Comparison of ENCODE assay signal across 10 mouse cellular contexts in genomic region chr16:55807505-55807932, GRCm38 (mm10). TPM values are rescaled to one million over a fixed set of nuclear protein-coding genes. Genes with fewer than 3 reads are reported as not detected.
DNase-seq lines count a peak whose midpoint lies in the region; ATAC-seq lines count a peak whose summit lies in the region.
"Had no signal": no experiment of that assay in that cellular context is flagged by ENCODE, and none has a peak within 500 bp of the region (broad histone marks: within the 10 kb centered on the region; RNA-seq: fewer than 3 reads in every experiment).

No protein-coding gene starts in this region.

- H3K4me3 ChIP-seq in intestine, embryonic 14.5 days (ENCODE audit: low read depth, low read length) = no peak overlapping the region
- no peak overlapping the region for H3K4me3 ChIP-seq in intestine, embryonic 15.5 days (replicated peaks)
- H3K4me3 ChIP-seq in embryonic facial prominence, embryonic 15.5 days (replicated peaks) = no peak overlapping the region
- H3K4me3 ChIP-seq in kidney, embryonic 16.5 days (ENCODE audit: low read length) = no peak overlapping the region
- H3K4me3 ChIP-seq: neural tube, embryonic 13.5 days had no signal

- peaks cover 22% of the 10 kb centered on the region for H3K36me3 ChIP-seq in intestine, embryonic 14.5 days (ENCODE audit: control insufficient read depth, insufficient read depth, low read length)
- H3K36me3 ChIP-seq in intestine, embryonic 15.5 days = peaks cover 4% of the 10 kb centered on the region; the same call in 1 of the 2 replicates
- peaks cover 20% of the 10 kb centered on the region for H3K36me3 ChIP-seq in embryonic facial prominence, embryonic 15.5 days
- H3K36me3 ChIP-seq in kidney, embryonic 16.5 days (ENCODE audit: insufficient read depth, low read length) = peaks cover 14% of the 10 kb centered on the region

- H3K9me3 ChIP-seq in intestine, embryonic 14.5 days (ENCODE audit: control insufficient read depth, low read length) = no peaks in the 10 kb centered on the region
- H3K9me3 ChIP-seq in intestine, embryonic 15.5 days = no peaks in the 10 kb centered on the region
- no peaks in the 10 kb centered on the region for H3K9me3 ChIP-seq in embryonic facial prominence, embryonic 15.5 days (replicated peaks)
- no peaks in the 10 kb centered on the region for H3K9me3 ChIP-seq in kidney, embryonic 16.5 days (ENCODE audit: low read length)
- H3K9me3 ChIP-seq: neural tube, embryonic 13.5 days had no signal

- H3K9ac ChIP-seq in intestine, embryonic 14.5 days (ENCODE audit: low read length) = no peak overlapping the region
- H3K9ac ChIP-seq in intestine, embryonic 15.5 days = no peak overlapping the region
- no peak overlapping the region for H3K9ac ChIP-seq in embryonic facial prominence, embryonic 15.5 days
- H3K9ac ChIP-seq in kidney, embryonic 16.5 days (replicated peaks; ENCODE audit: low read length) = no peak overlapping the region
- H3K9ac ChIP-seq: neural tube, embryonic 13.5 days had no signal

- no peak overlapping the region for H3K4me2 ChIP-seq in intestine, embryonic 14.5 days (ENCODE audit: low read length)
- no peak overlapping the region for H3K4me2 ChIP-seq in intestine, embryonic 15.5 days (replicated peaks)
- no peak overlapping the region for H3K4me2 ChIP-seq in embryonic facial prominence, embryonic 15.5 days (replicated peaks)
- no peak overlapping the region for H3K4me2 ChIP-seq in kidney, embryonic 16.5 days (replicated peaks; ENCODE audit: low read depth, low read length)
- H3K4me2 ChIP-seq: neural tube, embryonic 13.5 days had no signal

- ATAC-seq in intestine, embryonic 14.5 days (replicated peaks; ENCODE audit: low FRiP score, low TSS enrichment, low read depth) = no peak
- no peak for ATAC-seq in intestine, embryonic 15.5 days
- ATAC-seq in embryonic facial prominence, embryonic 15.5 days (ENCODE audit: insufficient number of reproducible peaks, low FRiP score, low TSS enrichment, low read depth) = 0 out of 2 replicates have a peak, but pooled peaks have one; percentile 34
- ATAC-seq in kidney, embryonic 16.5 days (ENCODE audit: low FRiP score, low TSS enrichment) = no peak

- no peaks in the 10 kb centered on the region for H3K27me3 ChIP-seq in intestine, embryonic 14.5 days (replicated peaks; ENCODE audit: control insufficient read depth, insufficient read depth, low read length)
- H3K27me3 ChIP-seq in intestine, embryonic 15.5 days (replicated peaks) = no peaks in the 10 kb centered on the region
- H3K27me3 ChIP-seq in embryonic facial prominence, embryonic 15.5 days = no peaks in the 10 kb centered on the region
- no peaks in the 10 kb centered on the region for H3K27me3 ChIP-seq in kidney, embryonic 16.5 days (ENCODE audit: insufficient read depth, low read length)
- H3K27me3 ChIP-seq: neural tube, embryonic 13.5 days had no signal

- H3K4me1 ChIP-seq in intestine, embryonic 14.5 days (replicated peaks; ENCODE audit: control insufficient read depth, insufficient read depth, low read length) = no peaks in the 10 kb centered on the region
- H3K4me1 ChIP-seq in intestine, embryonic 15.5 days (replicated peaks) = no peaks in the 10 kb centered on the region
- H3K4me1 ChIP-seq in embryonic facial prominence, embryonic 15.5 days = no peaks in the 10 kb centered on the region
- no peaks in the 10 kb centered on the region for H3K4me1 ChIP-seq in kidney, embryonic 16.5 days (ENCODE audit: insufficient read depth, low read length)
- H3K4me1 ChIP-seq: neural tube, embryonic 13.5 days had no signal

- 70% methylated on average over 6 of the region's 6 CpGs for WGBS in intestine, embryonic 14.5 days
- whole genome bisulfite sequencing in intestine, embryonic 15.5 days = 71% methylated on average over 6 of the region's 6 CpGs
- 18% methylated on average over 6 of the region's 6 CpGs for WGBS in embryonic facial prominence, embryonic 15.5 days
- WGBS in kidney, embryonic 16.5 days = 80% methylated on average over 6 of the region's 6 CpGs

- no peak overlapping the region for H3K27ac ChIP-seq in intestine, embryonic 14.5 days (ENCODE audit: low read depth)
- H3K27ac ChIP-seq in intestine, embryonic 15.5 days = no peak overlapping the region
- no peak overlapping the region for H3K27ac ChIP-seq in embryonic facial prominence, embryonic 15.5 days (replicated peaks)
- H3K27ac ChIP-seq in kidney, embryonic 16.5 days (ENCODE audit: low read length) = no peak overlapping the region
- H3K27ac ChIP-seq: neural tube, embryonic 13.5 days had no signal

- DNase-seq in intestine, embryonic 14.5 days (ENCODE audit: low spot score) = peak; percentile 37
- DNase-seq in NIH3T3 (ENCODE audit: low read depth) = peak; percentile 85
- DNase-seq in lung, postnatal 36 days = peak; percentile 40
- no peak for DNase-seq in gastrocnemius, postnatal 10 days
- DNase-seq: cerebellum, adult 11 months; kidney, adult 18-20 months had no signal

RNA-seq across cellular contexts. Expression of gene Nfkbiz, which starts 31.2 kb away (rescaled TPM):
- 8.9 and 10.8 TPM in 2 replicates for polyA plus RNA-seq in intestine, embryonic 14.5 days (2014; fragmentation: Nextera tagmentation; extraction: Ambion mirVana)
- polyA plus RNA-seq in intestine, embryonic 15.5 days (2015; fragmentation: Nextera tagmentation; extraction: Ambion mirVana) = 8.7 and 8.8 TPM in 2 replicates
- polyA plus RNA-seq in embryonic facial prominence, embryonic 15.5 days (2015; fragmentation: Nextera tagmentation; extraction: Ambion mirVana) = 5.8 and 6.4 TPM in 2 replicates
- 4.5 and 5.1 TPM in 2 replicates for polyA plus RNA-seq in kidney, embryonic 16.5 days (2015; fragmentation: Nextera tagmentation; extraction: Ambion mirVana)
- total RNA-seq in gastrocnemius, postnatal 10 days (2021) = 1 to 10 TPM; 1.8 to 2.8 TPM
